Mouse (Mus musculus) hindbrain, postnatal 0 days (tissue): Measurements from ENCODE around the gene Pan3. TPM values are rescaled to one million over a fixed set of nuclear protein-coding genes. Genes with fewer than 3 reads are reported as not detected.
A peak's percentile ranks its signal among the peaks of the same experiment; 100 is the strongest.

Source experiments
- ATAC-seq: fragments of 200-750 bp; cut with Nextera tagmentation; 2 replicates; pipeline ENCODE4 v1.8.0; 2017; ENCODE audit warnings: mild to moderate bottlenecking, moderate TSS enrichment, moderate library complexity
- DNase-seq: peaks from one replicate; pipeline ENCODE4 v3.0.0-alpha.2; 2015; ENCODE audit warnings: low spot score
- H3K27ac ChIP-seq: fragments of 300-500 bp; sonication (generic); 2 replicates; pipeline ENCODE4 v1.5.1; 2014; ENCODE audit warnings: mild to moderate bottlenecking
- H3K27me3 ChIP-seq: fragments of 300-500 bp; sonication (generic); 2 replicates; pipeline ENCODE4 v1.6.1; 2014; ENCODE audit warnings: low read length, mixed read lengths; ENCODE audit not compliant: insufficient read depth
- H3K36me3 ChIP-seq: fragments of 300-500 bp; sonication (generic); 2 replicates; pipeline ENCODE4 v1.6.1; 2014; ENCODE audit warnings: low read length, mixed read lengths; ENCODE audit not compliant: insufficient read depth
- H3K4me1 ChIP-seq: fragments of 300-500 bp; sonication (generic); 2 replicates; pipeline ENCODE4 v1.6.1; 2014; ENCODE audit warnings: antibody characterized with exemption, low read length, mixed read lengths; ENCODE audit not compliant: insufficient read depth
- H3K4me2 ChIP-seq: fragments of 300-500 bp; sonication (generic); 2 replicates; pipeline ENCODE4 v1.6.1; 2014; ENCODE audit warnings: low read depth, mild to moderate bottlenecking, low read length, moderate library complexity, mixed read lengths
- H3K4me3 ChIP-seq: fragments of 300-500 bp; sonication (generic); 2 replicates; pipeline ENCODE4 v1.5.1; 2014; ENCODE audit warnings: low read length
- H3K9ac ChIP-seq: fragments of 300-500 bp; sonication (generic); replicated peaks from 2 replicates; pipeline ENCODE4 v1.6.1; 2014; ENCODE audit warnings: mild to moderate bottlenecking, low read length, moderate library complexity, mixed read lengths
- H3K9me3 ChIP-seq: fragments of 300-500 bp; sonication (generic); 2 replicates; pipeline ENCODE4 v1.6.1; 2016; ENCODE audit warnings: low read length, mixed read lengths
- CTCF ChIP-seq: IDR thresholded peaks from 2 replicates; pipeline ENCODE4 v1.5.1; 2016; ENCODE audit warnings: antibody characterized with exemption, control low read depth, low read depth
- WGBS: fragments of 180-500 bp; shearing (Covaris S2); extraction: QIAGEN DNeasy Blood & Tissue Kit; methylation state at CpG from one replicate; pipeline ENCODE4 v1.1.7; 2014; 5-methylcytosine and 5-hydroxymethylcytosine counted together
- polyA plus RNA-seq: library from polyadenylated mRNA; unstranded; fragments of >200 nt; fragmentation: Nextera tagmentation; extraction: Ambion mirVana; gene quantifications from 2 replicates; pipeline ENCODE4 v1.2.1, GENCODE M21; 2015
- total RNA-seq: library from RNA; depleted of rRNA; stranded (reverse); fragments of >200 nt; gene quantifications from 2 replicates; pipeline ENCODE4 v1.2.3, GENCODE M21; 2014

The Pan3 gene
- total and polyA plus RNA-seq, 2 experiments from 2014 or later: 53.9 to 80.5 TPM

GRCm38 (mm10) chr5:147440996-147441507, 11.1 kb downstream of the Pan3 start:
- no peak overlapping the region for H3K4me2 ChIP-seq
- H3K9ac ChIP-seq: no peak overlapping the region
- 0 out of 2 replicates have a peak, but pooled peaks cover 3% of the 10 kb centered on the region for H3K4me1 ChIP-seq
- WGBS: 73% methylated on average over 3 of the region's 3 CpGs
- no peaks in the 10 kb centered on the region for H3K36me3 ChIP-seq
- H3K9me3 ChIP-seq: no peaks in the 10 kb centered on the region
- no peaks in the 10 kb centered on the region for H3K27me3 ChIP-seq
- no peak overlapping the region for H3K4me3 ChIP-seq
- TF ChIP-seq CTCF: no peak
- H3K27ac ChIP-seq: no peak overlapping the region
- DNase-seq (no peak), ATAC-seq (no peak)

- DNase-seq: no peak
- H3K9me3 ChIP-seq: no peaks in the 10 kb centered on the region
- no peak overlapping the region for H3K27ac ChIP-seq
- no peaks in the 10 kb centered on the region for H3K27me3 ChIP-seq
- no peak overlapping the region for H3K4me3 ChIP-seq
- H3K9ac ChIP-seq: no peak overlapping the region
- H3K4me2 ChIP-seq: no peak overlapping the region
- no peak for ATAC-seq
- TF ChIP-seq CTCF: no peak
- no peaks in the 10 kb centered on the region for H3K36me3 ChIP-seq
- 93% methylated on average over 1 of the region's 1 CpGs for WGBS
- no peaks in the 10 kb centered on the region for H3K4me1 ChIP-seq
These were observed 12.0 kb downstream of the Pan3 start for GRCm38 (mm10) chr5:147441979-147442378.

- H3K36me3 ChIP-seq: no peaks in the 10 kb centered on the region
- no peak overlapping the region for H3K9ac ChIP-seq
- DNase-seq (no peak), ATAC-seq (no peak)
- H3K4me3 ChIP-seq: no peak overlapping the region
- TF ChIP-seq CTCF: no peak
- H3K9me3 ChIP-seq: no peaks in the 10 kb centered on the region
- no peaks in the 10 kb centered on the region for H3K27me3 ChIP-seq
- 82% methylated on average over 4 of the region's 4 CpGs for WGBS
- H3K4me1 ChIP-seq: no peaks in the 10 kb centered on the region
- no peak overlapping the region for H3K4me2 ChIP-seq
- H3K27ac ChIP-seq: no peak overlapping the region
These were observed 12.8 kb downstream of the Pan3 start for GRCm38 (mm10) chr5:147442741-147443140.

- H3K9me3 ChIP-seq: no peaks in the 10 kb centered on the region
- H3K9ac ChIP-seq: no peak overlapping the region
- 84% methylated on average over 6 of the region's 6 CpGs for WGBS
- ATAC-seq (no peak), DNase-seq (no peak)
- no peak overlapping the region for H3K4me2 ChIP-seq
- H3K36me3 ChIP-seq: no peaks in the 10 kb centered on the region
- H3K4me1 ChIP-seq: peaks cover 10% of the 10 kb centered on the region; the same call in 1 of the 2 replicates
- TF ChIP-seq CTCF: no peak
- H3K27me3 ChIP-seq: no peaks in the 10 kb centered on the region
- H3K4me3 ChIP-seq: no peak overlapping the region
- H3K27ac ChIP-seq: no peak overlapping the region
These were observed 14.3 kb downstream of the Pan3 start for GRCm38 (mm10) chr5:147444298-147444697.

GRCm38 (mm10) chr5:147444757-147445156, 14.8 kb downstream of the Pan3 start:
- H3K4me3 ChIP-seq: no peak overlapping the region
- no peak overlapping the region for H3K27ac ChIP-seq
- H3K9ac ChIP-seq: no peak overlapping the region
- H3K4me1 ChIP-seq: peaks cover 10% of the 10 kb centered on the region; the same call in 1 of the 2 replicates
- H3K9me3 ChIP-seq: no peaks in the 10 kb centered on the region
- no peak overlapping the region for H3K4me2 ChIP-seq
- ATAC-seq (no peak), DNase-seq (no peak)
- no peaks in the 10 kb centered on the region for H3K27me3 ChIP-seq
- TF ChIP-seq CTCF: no peak
- 92% methylated on average over 2 of the region's 2 CpGs for WGBS
- H3K36me3 ChIP-seq: no peaks in the 10 kb centered on the region

- no peaks in the 10 kb centered on the region for H3K36me3 ChIP-seq
- H3K4me2 ChIP-seq: no peak overlapping the region
- H3K27ac ChIP-seq: no peak overlapping the region
- no peak overlapping the region for H3K9ac ChIP-seq
- DNase-seq (no peak), ATAC-seq (no peak)
- peaks cover 10% of the 10 kb centered on the region; the same call in 1 of the 2 replicates for H3K4me1 ChIP-seq
- H3K9me3 ChIP-seq: no peaks in the 10 kb centered on the region
- H3K27me3 ChIP-seq: no peaks in the 10 kb centered on the region
- no peak for TF ChIP-seq CTCF
- WGBS: 75% methylated on average over 4 of the region's 4 CpGs
- H3K4me3 ChIP-seq: no peak overlapping the region
These were observed 15.3 kb downstream of the Pan3 start for GRCm38 (mm10) chr5:147445252-147445651.

- no peaks in the 10 kb centered on the region for H3K27me3 ChIP-seq
- H3K4me3 ChIP-seq: no peak overlapping the region
- peak overlapping the region; percentile 38 for H3K27ac ChIP-seq
- no peaks in the 10 kb centered on the region for H3K36me3 ChIP-seq
- H3K4me2 ChIP-seq: no peak overlapping the region
- H3K9ac ChIP-seq: no peak overlapping the region
- ATAC-seq (peak; percentile 58; the same call in 1 of the 2 replicates), DNase-seq (peak; percentile 21)
- H3K9me3 ChIP-seq: no peaks in the 10 kb centered on the region
- peaks cover 10% of the 10 kb centered on the region; the same call in 1 of the 2 replicates for H3K4me1 ChIP-seq
- no peak for TF ChIP-seq CTCF
- WGBS: 33% methylated on average over 4 of the region's 4 CpGs
These were observed 18.6 kb downstream of the Pan3 start for GRCm38 (mm10) chr5:147448526-147448925.
